8 mouse cellular contexts compared by ENCODE assay signal in genomic region chr11:58867954-58868330, GRCm38 (mm10). TPM values are rescaled to one million over a fixed set of nuclear protein-coding genes. Genes with fewer than 3 reads are reported as not detected.
DNase-seq lines count a peak whose midpoint lies in the region; ATAC-seq and TF ChIP-seq lines count a peak whose summit lies in the region.

No protein-coding gene starts in this region.

- H3K27me3 ChIP-seq in kidney, adult 2 months (replicated peaks; ENCODE audit: control insufficient read depth, insufficient read depth, low read length): no peaks in the 10 kb centered on the region
- H3K27me3 ChIP-seq in embryonic facial prominence, embryonic 14.5 days (replicated peaks; ENCODE audit: control insufficient read depth, insufficient read depth, low read length): no peaks in the 10 kb centered on the region
- H3K27me3 ChIP-seq in intestine, postnatal 0 days (replicated peaks; ENCODE audit: control insufficient read depth, insufficient read depth, low read length): no peaks in the 10 kb centered on the region
- H3K27me3 ChIP-seq in midbrain, embryonic 14.5 days (ENCODE audit: control insufficient read depth, insufficient read depth, low read length): no peaks in the 10 kb centered on the region
- no peaks in the 10 kb centered on the region for H3K27me3 ChIP-seq in thymus, adult 2 months (ENCODE audit: control insufficient read depth, insufficient read depth, low read length)

- H3K9me3 ChIP-seq in embryonic facial prominence, embryonic 14.5 days (ENCODE audit: control insufficient read depth, low read length): no peaks in the 10 kb centered on the region
- no peaks in the 10 kb centered on the region for H3K9me3 ChIP-seq in intestine, postnatal 0 days (ENCODE audit: control insufficient read depth)
- H3K9me3 ChIP-seq in midbrain, embryonic 14.5 days (ENCODE audit: control insufficient read depth, low read length): no peaks in the 10 kb centered on the region

- DNase-seq in kidney, adult 2 months: peak; percentile 29
- no peak for DNase-seq in kidney, postnatal 25 days
- no peak for DNase-seq in embryonic facial prominence, embryonic 14.5 days (ENCODE audit: low spot score)
- no peak for DNase-seq in midbrain, embryonic 14.5 days
- DNase-seq in gastrocnemius, adult 8-10 months (ENCODE audit: low spot score in 2 of 2): no peak
- no peak for DNase-seq in thymus, adult 2 months
- no peak for DNase-seq in right cerebral cortex, postnatal 25 days

- H3K36me3 ChIP-seq in kidney, adult 2 months (ENCODE audit: control insufficient read depth, insufficient read depth, low read length): no peaks in the 10 kb centered on the region
- H3K36me3 ChIP-seq in embryonic facial prominence, embryonic 14.5 days (ENCODE audit: control insufficient read depth, insufficient read depth, low read length): peaks cover 9% of the 10 kb centered on the region
- H3K36me3 ChIP-seq in intestine, postnatal 0 days (ENCODE audit: control insufficient read depth, insufficient read depth): no peaks in the 10 kb centered on the region
- H3K36me3 ChIP-seq in midbrain, embryonic 14.5 days (ENCODE audit: control insufficient read depth, insufficient read depth, low read length): peaks cover 33% of the 10 kb centered on the region
- H3K36me3 ChIP-seq in thymus, adult 2 months (ENCODE audit: control insufficient read depth, insufficient read depth, low read length): no peaks in the 10 kb centered on the region

- H3K27ac ChIP-seq in kidney, adult 2 months (ENCODE audit: insufficient read depth, low read depth, low read length): no peak overlapping the region
- H3K27ac ChIP-seq in embryonic facial prominence, embryonic 14.5 days (replicated peaks; ENCODE audit: low read depth, low read length): no peak overlapping the region
- H3K27ac ChIP-seq in intestine, postnatal 0 days (ENCODE audit: low read depth, low read length): no peak overlapping the region
- no peak overlapping the region for H3K27ac ChIP-seq in midbrain, embryonic 14.5 days (replicated peaks; ENCODE audit: low read depth, low read length)
- H3K27ac ChIP-seq in thymus, adult 2 months (ENCODE audit: control insufficient read depth, insufficient read depth, low read length): no peak overlapping the region

- no peak for TF ChIP-seq CTCF in kidney, adult 2 months (conservative IDR thresholded peaks at IDR 0.05; ENCODE audit: insufficient read depth, insufficient read length, low read depth, low read length)
- TF ChIP-seq CTCF in intestine, postnatal 0 days (IDR thresholded peaks at IDR 0.05; ENCODE audit: low read depth): no peak
- TF ChIP-seq CTCF in thymus, adult 2 months (IDR thresholded peaks at IDR 0.05; ENCODE audit: borderline replicate concordance, control insufficient read depth, extremely low read depth, insufficient read depth, low read length, poor library complexity): no peak

- TF ChIP-seq POLR2A in kidney, adult 2 months (IDR thresholded peaks at IDR 0.05; ENCODE audit: low read depth, low read length): no peak
- no peak for TF ChIP-seq POLR2A in thymus, adult 2 months (IDR thresholded peaks at IDR 0.05; ENCODE audit: control insufficient read depth, extremely low read depth, insufficient read depth, low read length, poor library complexity)

- H3K9ac ChIP-seq in embryonic facial prominence, embryonic 14.5 days (ENCODE audit: low read depth, low read length): no peak overlapping the region
- no peak overlapping the region for H3K9ac ChIP-seq in intestine, postnatal 0 days (ENCODE audit: low read depth, low read length)
- no peak overlapping the region; the same call in 1 of the 2 replicates for H3K9ac ChIP-seq in midbrain, embryonic 14.5 days (replicated peaks; ENCODE audit: low read length)

- H3K4me2 ChIP-seq in embryonic facial prominence, embryonic 14.5 days (ENCODE audit: low read depth, low read length): peak overlapping the region; percentile 77
- H3K4me2 ChIP-seq in intestine, postnatal 0 days (replicated peaks; ENCODE audit: low read depth): peak overlapping the region; percentile 77
- H3K4me2 ChIP-seq in midbrain, embryonic 14.5 days (ENCODE audit: low read length): peak overlapping the region; percentile 84

- no peak overlapping the region for H3K4me3 ChIP-seq in kidney, adult 2 months (ENCODE audit: insufficient read depth, low read depth, low read length)
- peak overlapping the region; percentile 76 for H3K4me3 ChIP-seq in embryonic facial prominence, embryonic 14.5 days (ENCODE audit: low read depth, low read length)
- H3K4me3 ChIP-seq in intestine, postnatal 0 days (ENCODE audit: low read depth, low read length): peak overlapping the region; percentile 71; the same call in 1 of the 2 replicates
- H3K4me3 ChIP-seq in midbrain, embryonic 14.5 days (replicated peaks; ENCODE audit: low read depth, low read length): peak overlapping the region; percentile 70
- H3K4me3 ChIP-seq in thymus, adult 2 months (ENCODE audit: control insufficient read depth, insufficient read depth, low read length): no peak overlapping the region

- 72% methylated on average over 6 of the region's 6 CpGs for WGBS in kidney, adult 2 months
- 80% methylated on average over 6 of the region's 6 CpGs for WGBS in embryonic facial prominence, embryonic 14.5 days
- WGBS in intestine, postnatal 0 days: 65% methylated on average over 6 of the region's 6 CpGs
- 87% methylated on average over 6 of the region's 6 CpGs for WGBS in midbrain, embryonic 14.5 days
- WGBS in thymus, adult 2 months: 82% methylated on average over 6 of the region's 6 CpGs

- H3K4me1 ChIP-seq in kidney, adult 2 months (ENCODE audit: control insufficient read depth, insufficient read depth, low read length): peaks cover 3% of the 10 kb centered on the region; the same call in 1 of the 2 replicates
- 0 out of 2 replicates have a peak, but pooled peaks cover 6% of the 10 kb centered on the region for H3K4me1 ChIP-seq in embryonic facial prominence, embryonic 14.5 days (ENCODE audit: control insufficient read depth, insufficient read depth, low read length)
- no peaks in the 10 kb centered on the region; the same call in 1 of the 2 replicates for H3K4me1 ChIP-seq in intestine, postnatal 0 days (replicated peaks; ENCODE audit: control insufficient read depth, insufficient read depth, low read length)
- H3K4me1 ChIP-seq in midbrain, embryonic 14.5 days (ENCODE audit: control insufficient read depth, insufficient read depth, low read length): 0 out of 2 replicates have a peak, but pooled peaks cover 8% of the 10 kb centered on the region
- H3K4me1 ChIP-seq in thymus, adult 2 months (replicated peaks; ENCODE audit: control insufficient read depth, insufficient read depth, low read length): peaks cover 10% of the 10 kb centered on the region

- no peak for ATAC-seq in embryonic facial prominence, embryonic 14.5 days (ENCODE audit: low read depth)
- ATAC-seq in intestine, postnatal 0 days: no peak
- no peak for ATAC-seq in midbrain, embryonic 14.5 days (ENCODE audit: low FRiP score, low TSS enrichment)

RNA-seq across cellular contexts. Expression of gene 2810021J22Rik, which starts 0.9 kb away (rescaled TPM):
- 3.3 and 3.7 TPM in 2 replicates for polyA plus RNA-seq in kidney, adult 2 months (2012; rRNA removed)
- 6.4 and 6.7 TPM in 2 replicates for polyA plus RNA-seq in embryonic facial prominence, embryonic 14.5 days (2014; fragmentation: Nextera tagmentation; extraction: Ambion mirVana)
- polyA plus RNA-seq in intestine, postnatal 0 days (2015; fragmentation: Nextera tagmentation; extraction: Ambion mirVana): 1.9 and 2.1 TPM in 2 replicates
- polyA plus RNA-seq in midbrain, embryonic 14.5 days (2014; fragmentation: Nextera tagmentation; extraction: Ambion mirVana): 9.1 and 14.4 TPM in 2 replicates
- total RNA-seq in gastrocnemius, adult 8-10 months (2022): 1 to 10 TPM; 1.2 to 2.5 (median 1.6) TPM
- polyA plus RNA-seq in thymus, adult 2 months (2012; rRNA removed): 10.4 and 15.4 TPM in 2 replicates

RNA-seq across cellular contexts. Expression of gene Gm12258, which starts 21.0 kb away (rescaled TPM):
- 2.3 and 2.6 TPM in 2 replicates for polyA plus RNA-seq in kidney, adult 2 months (2012; rRNA removed)
- 8.3 and 10.2 TPM in 2 replicates for polyA plus RNA-seq in embryonic facial prominence, embryonic 14.5 days (2014; fragmentation: Nextera tagmentation; extraction: Ambion mirVana)
- polyA plus RNA-seq in intestine, postnatal 0 days (2015; fragmentation: Nextera tagmentation; extraction: Ambion mirVana): 1.6 and 1.9 TPM in 2 replicates
- polyA plus RNA-seq in midbrain, embryonic 14.5 days (2014; fragmentation: Nextera tagmentation; extraction: Ambion mirVana): 23.7 and 26.8 TPM in 2 replicates
- under 1 TPM; 0.22 to 0.54 (median 0.36) TPM for total RNA-seq in gastrocnemius, adult 8-10 months (2022)
- polyA plus RNA-seq in thymus, adult 2 months (2012; rRNA removed): 17.4 and 18.9 TPM in 2 replicates

RNA-seq across cellular contexts. Expression of gene Olfr311, which starts 28.9 kb away (rescaled TPM):
- polyA plus RNA-seq in kidney, adult 2 months (2012; rRNA removed): not detected in 2 replicates
- polyA plus RNA-seq in embryonic facial prominence, embryonic 14.5 days (2014; fragmentation: Nextera tagmentation; extraction: Ambion mirVana): 0.08 TPM in 1 of 2 replicates, not detected in the other
- polyA plus RNA-seq in intestine, postnatal 0 days (2015; fragmentation: Nextera tagmentation; extraction: Ambion mirVana): not detected in 2 replicates
- not detected in 2 replicates for polyA plus RNA-seq in midbrain, embryonic 14.5 days (2014; fragmentation: Nextera tagmentation; extraction: Ambion mirVana)
- total RNA-seq in gastrocnemius, adult 8-10 months (2022): not detected
- not detected in 2 replicates for polyA plus RNA-seq in thymus, adult 2 months (2012; rRNA removed)

RNA-seq across cellular contexts. Expression of gene Zfp39, which starts 36.1 kb away (rescaled TPM):
- polyA plus RNA-seq in kidney, adult 2 months (2012; rRNA removed): 1.2 and 1.5 TPM in 2 replicates
- polyA plus RNA-seq in embryonic facial prominence, embryonic 14.5 days (2014; fragmentation: Nextera tagmentation; extraction: Ambion mirVana): 5.2 and 6.5 TPM in 2 replicates
- polyA plus RNA-seq in intestine, postnatal 0 days (2015; fragmentation: Nextera tagmentation; extraction: Ambion mirVana): 1.5 and 1.6 TPM in 2 replicates
- 5.9 and 9.1 TPM in 2 replicates for polyA plus RNA-seq in midbrain, embryonic 14.5 days (2014; fragmentation: Nextera tagmentation; extraction: Ambion mirVana)
- 1 to 10 TPM; 2.6 to 4.8 (median 4.1) TPM for total RNA-seq in gastrocnemius, adult 8-10 months (2022)
- 2.7 and 3.9 TPM in 2 replicates for polyA plus RNA-seq in thymus, adult 2 months (2012; rRNA removed)

RNA-seq across cellular contexts. Expression of gene Olfr312, which starts 38.9 kb away (rescaled TPM):
- polyA plus RNA-seq in kidney, adult 2 months (2012; rRNA removed): not detected in 2 replicates
- not detected in 2 replicates for polyA plus RNA-seq in embryonic facial prominence, embryonic 14.5 days (2014; fragmentation: Nextera tagmentation; extraction: Ambion mirVana)
- not detected in 2 replicates for polyA plus RNA-seq in intestine, postnatal 0 days (2015; fragmentation: Nextera tagmentation; extraction: Ambion mirVana)
- not detected in 2 replicates for polyA plus RNA-seq in midbrain, embryonic 14.5 days (2014; fragmentation: Nextera tagmentation; extraction: Ambion mirVana)
- total RNA-seq in gastrocnemius, adult 8-10 months (2022): not detected
- not detected in 2 replicates for polyA plus RNA-seq in thymus, adult 2 months (2012; rRNA removed)

Comparison
In these comparisons a context has a peak if more than half of its experiments do, and no peak if none do; other contexts are left out.
1. H3K4me3 ChIP-seq: peak in embryonic facial prominence, embryonic 14.5 days (single experiment), intestine, postnatal 0 days (single experiment) and midbrain, embryonic 14.5 days (single experiment); none in kidney, adult 2 months (single experiment) and thymus, adult 2 months (single experiment).
2. Peak in every context shown above with its lines, with median percentiles within 50 percentile points of each other: H3K4me2 ChIP-seq.